Mouse (Mus musculus) embryonic facial prominence, embryonic 12.5 days (tissue): ENCODE data around the gene Fhad1. TPM values are rescaled to one million over a fixed set of nuclear protein-coding genes. Genes with fewer than 3 reads are reported as not detected.
A peak's percentile ranks its signal among the peaks of the same experiment; 100 is the strongest.

ENCODE experiments used
- ATAC-seq: fragments of 200-750 bp; cut with Nextera tagmentation; 2 replicates; pipeline ENCODE4 v1.8.0; 2017; ENCODE audit not compliant: insufficient number of reproducible peaks, insufficient read depth, low FRiP score, low TSS enrichment
- H3K27ac ChIP-seq: fragments of 300-500 bp; sonication (generic); 2 replicates; pipeline ENCODE4 v1.5.1; 2016; ENCODE audit warnings: mild to moderate bottlenecking
- H3K27me3 ChIP-seq: fragments of 300-500 bp; sonication (generic); 2 replicates; pipeline ENCODE4 v1.6.1; 2016; ENCODE audit warnings: mild to moderate bottlenecking, moderate library complexity
- H3K36me3 ChIP-seq: fragments of 300-500 bp; sonication (generic); 2 replicates; pipeline ENCODE4 v1.6.1; 2016; ENCODE audit warnings: mild to moderate bottlenecking
- H3K4me1 ChIP-seq: fragments of 300-500 bp; sonication (generic); 2 replicates; pipeline ENCODE4 v1.6.1; 2016
- H3K4me2 ChIP-seq: fragments of 300-500 bp; sonication (generic); replicated peaks from 2 replicates; pipeline ENCODE4 v1.6.1; 2016; ENCODE audit warnings: mild to moderate bottlenecking, moderate library complexity
- H3K4me3 ChIP-seq: fragments of 300-500 bp; sonication (generic); 2 replicates; pipeline ENCODE4 v1.5.1; 2016; ENCODE audit warnings: mild to moderate bottlenecking
- H3K9ac ChIP-seq: fragments of 300-500 bp; sonication (generic); 2 replicates; pipeline ENCODE4 v1.6.1; 2016; ENCODE audit warnings: mild to moderate bottlenecking, moderate library complexity
- H3K9me3 ChIP-seq: fragments of 300-500 bp; sonication (generic); 2 replicates; pipeline ENCODE4 v1.6.1; 2016; ENCODE audit warnings: mild to moderate bottlenecking, moderate library complexity
- WGBS: fragments of 180-500 bp; shearing (Covaris S2); methylation state at CpG from one replicate; pipeline ENCODE4 v1.1.7; 2016; 5-methylcytosine and 5-hydroxymethylcytosine counted together
- polyA plus RNA-seq: library from polyadenylated mRNA; unstranded; fragments of >200 nt; fragmentation: Nextera tagmentation; extraction: Ambion mirVana; gene quantifications from 2 replicates; pipeline ENCODE4 v1.2.1, GENCODE M21; 2016

Gene Fhad1
- polyA plus RNA-seq, 1 experiment from 2014 or later, result 1.9 TPM

- no peaks in the 10 kb centered on the region for H3K36me3 ChIP-seq
- ATAC-seq, result no peak
- 31% methylated on average over 10 of the region's 10 CpGs for WGBS
- no peak overlapping the region for H3K9ac ChIP-seq
- H3K9me3 ChIP-seq, result no peaks in the 10 kb centered on the region
- no peaks in the 10 kb centered on the region for H3K27me3 ChIP-seq
- no peak overlapping the region for H3K4me3 ChIP-seq
- H3K4me2 ChIP-seq, result no peak overlapping the region
- H3K27ac ChIP-seq, result no peak overlapping the region; the same call in 1 of the 2 replicates
- peaks cover 10% of the 10 kb centered on the region for H3K4me1 ChIP-seq
Observed at GRCm38 (mm10) chr4:141866933-141867490, 147.9 kb downstream of the Fhad1 start.

- 0 out of 2 replicates have a peak, but pooled peaks cover 8% of the 10 kb centered on the region for H3K36me3 ChIP-seq
- no peak overlapping the region for H3K9ac ChIP-seq
- no peak overlapping the region for H3K27ac ChIP-seq
- H3K4me3 ChIP-seq, result no peak overlapping the region
- H3K9me3 ChIP-seq, result no peaks in the 10 kb centered on the region
- H3K4me1 ChIP-seq, result peaks cover 10% of the 10 kb centered on the region
- H3K27me3 ChIP-seq, result no peaks in the 10 kb centered on the region
- ATAC-seq, result no peak
- no peak overlapping the region for H3K4me2 ChIP-seq
- WGBS, result 91% methylated on average over 5 of the region's 5 CpGs
Observed at GRCm38 (mm10) chr4:141865600-141865999, 149.3 kb downstream of the Fhad1 start.

- WGBS, result 95% methylated on average over 5 of the region's 5 CpGs
- Histone ChIP-seq H3K9ac (no peak overlapping the region), H3K4me3 (no peak overlapping the region), H3K27ac (no peak overlapping the region), H3K4me2 (no peak overlapping the region), H3K27me3 (no peaks in the 10 kb centered on the region), H3K4me1 (peaks cover 10% of the 10 kb centered on the region), H3K36me3 (peaks cover 11% of the 10 kb centered on the region; the same call in 1 of the 2 replicates), H3K9me3 (no peaks in the 10 kb centered on the region)
- ATAC-seq, result no peak
Observed at GRCm38 (mm10) chr4:141865006-141865405, 149.9 kb downstream of the Fhad1 start.

GRCm38 (mm10) chr4:141864506-141864905, 150.4 kb downstream of the Fhad1 start:
- Histone ChIP-seq H3K4me2 (no peak overlapping the region), H3K9me3 (no peaks in the 10 kb centered on the region), H3K4me1 (peaks cover 10% of the 10 kb centered on the region), H3K4me3 (no peak overlapping the region), H3K9ac (no peak overlapping the region), H3K27me3 (no peaks in the 10 kb centered on the region), H3K27ac (no peak overlapping the region), H3K36me3 (peaks cover 15% of the 10 kb centered on the region; the same call in 1 of the 2 replicates)
- 88% methylated on average over 8 of the region's 8 CpGs for WGBS
- ATAC-seq, result no peak

GRCm38 (mm10) chr4:141863726-141864280, 151.1 kb downstream of the Fhad1 start:
- no peak overlapping the region for H3K27ac ChIP-seq
- H3K4me3 ChIP-seq, result no peak overlapping the region
- H3K9me3 ChIP-seq, result no peaks in the 10 kb centered on the region
- H3K36me3 ChIP-seq, result peaks cover 20% of the 10 kb centered on the region; the same call in 1 of the 2 replicates
- H3K9ac ChIP-seq, result no peak overlapping the region
- WGBS, result 83% methylated on average over 7 of the region's 7 CpGs
- peaks cover 10% of the 10 kb centered on the region for H3K4me1 ChIP-seq
- H3K4me2 ChIP-seq, result no peak overlapping the region
- ATAC-seq, result no peak
- H3K27me3 ChIP-seq, result no peaks in the 10 kb centered on the region

GRCm38 (mm10) chr4:141862867-141863266, 152.0 kb downstream of the Fhad1 start:
- no peaks in the 10 kb centered on the region for H3K27me3 ChIP-seq

GRCm38 (mm10) chr4:141861591-141862295, 153.1 kb downstream of the Fhad1 start:
- peaks cover 20% of the 10 kb centered on the region; the same call in 1 of the 2 replicates for H3K36me3 ChIP-seq
- H3K4me2 ChIP-seq, result no peak overlapping the region
- no peaks in the 10 kb centered on the region for H3K9me3 ChIP-seq
- ATAC-seq, result no peak
- H3K27me3 ChIP-seq, result no peaks in the 10 kb centered on the region
- peaks cover under 1% of the 10 kb centered on the region; the same call in 1 of the 2 replicates for H3K4me1 ChIP-seq
- H3K9ac ChIP-seq, result no peak overlapping the region
- WGBS, result 83% methylated on average over 17 of the region's 17 CpGs
- H3K27ac ChIP-seq, result no peak overlapping the region
- H3K4me3 ChIP-seq, result no peak overlapping the region

More at GRCm38 (mm10) chr4:141862867-141863266, 152.0 kb downstream of the Fhad1 start:
- 85% methylated on average over 5 of the region's 5 CpGs for WGBS
- no peak overlapping the region for H3K9ac ChIP-seq
- H3K9me3 ChIP-seq, result no peaks in the 10 kb centered on the region
- no peak overlapping the region for H3K27ac ChIP-seq
- ATAC-seq, result no peak
- no peak overlapping the region for H3K4me2 ChIP-seq
- peaks cover 10% of the 10 kb centered on the region for H3K4me1 ChIP-seq
- H3K36me3 ChIP-seq, result peaks cover 20% of the 10 kb centered on the region; the same call in 1 of the 2 replicates
- no peak overlapping the region for H3K4me3 ChIP-seq

GRCm38 (mm10) chr4:141860246-141860841, 154.5 kb downstream of the Fhad1 start:
- Histone ChIP-seq H3K9ac (no peak overlapping the region), H3K27me3 (no peaks in the 10 kb centered on the region), H3K4me1 (no peaks in the 10 kb centered on the region), H3K4me2 (no peak overlapping the region), H3K36me3 (peaks cover 20% of the 10 kb centered on the region; the same call in 1 of the 2 replicates), H3K27ac (no peak overlapping the region), H3K9me3 (no peaks in the 10 kb centered on the region), H3K4me3 (no peak overlapping the region)
- no peak for ATAC-seq
- WGBS, result 73% methylated on average over 19 of the region's 19 CpGs

- H3K27me3 ChIP-seq, result no peaks in the 10 kb centered on the region
- H3K4me2 ChIP-seq, result no peak overlapping the region
- no peaks in the 10 kb centered on the region for H3K4me1 ChIP-seq
- peaks cover 20% of the 10 kb centered on the region; the same call in 1 of the 2 replicates for H3K36me3 ChIP-seq
- 89% methylated on average over 14 of the region's 14 CpGs for WGBS
- no peak overlapping the region for H3K4me3 ChIP-seq
- ATAC-seq, result no peak
- H3K27ac ChIP-seq, result no peak overlapping the region
- H3K9ac ChIP-seq, result no peak overlapping the region
- no peaks in the 10 kb centered on the region for H3K9me3 ChIP-seq
Observed at GRCm38 (mm10) chr4:141859351-141859750, 155.5 kb downstream of the Fhad1 start.

GRCm38 (mm10) chr4:141858501-141858900, 156.4 kb downstream of the Fhad1 start:
- H3K9ac ChIP-seq, result no peak overlapping the region
- 91% methylated on average over 20 of the region's 20 CpGs for whole genome bisulfite sequencing
- no peaks in the 10 kb centered on the region for H3K9me3 ChIP-seq
- ATAC-seq, result no peak
- no peak overlapping the region for H3K4me2 ChIP-seq
- no peaks in the 10 kb centered on the region for H3K27me3 ChIP-seq
- H3K27ac ChIP-seq, result no peak overlapping the region
- H3K36me3 ChIP-seq, result peaks cover 20% of the 10 kb centered on the region; the same call in 1 of the 2 replicates
- no peaks in the 10 kb centered on the region for H3K4me1 ChIP-seq
- no peak overlapping the region for H3K4me3 ChIP-seq

GRCm38 (mm10) chr4:141857422-141857930, 157.4 kb downstream of the Fhad1 start:
- no peak overlapping the region for H3K27ac ChIP-seq
- H3K36me3 ChIP-seq, result peaks cover 20% of the 10 kb centered on the region; the same call in 1 of the 2 replicates
- no peak overlapping the region for H3K9ac ChIP-seq
- ATAC-seq, result peak; percentile 54; the same call in 1 of the 2 replicates
- no peak overlapping the region for H3K4me2 ChIP-seq
- no peaks in the 10 kb centered on the region for H3K27me3 ChIP-seq
- H3K4me1 ChIP-seq, result no peaks in the 10 kb centered on the region
- H3K9me3 ChIP-seq, result no peaks in the 10 kb centered on the region
- 18% methylated on average over 10 of the region's 10 CpGs for WGBS
- H3K4me3 ChIP-seq, result no peak overlapping the region
